Mouse (Mus musculus): ENCODE results near the gene Tmtc4.

Tmtc4 gene

GRCm38 (mm10) chr14:122974854-122975570 is 8.8 kb downstream of the Tmtc4 start:
- DNase-seq (ENCODE audit: low spot score in 2 of 2), result no peak

- no peak for DNase-seq (ENCODE audit: low spot score in 2 of 2)
Observed at GRCm38 (mm10) chr14:122973091-122973490, 10.7 kb downstream of the Tmtc4 start.

GRCm38 (mm10) chr14:122968049-122968448 is 15.8 kb downstream of the Tmtc4 start:
- DNase-seq (ENCODE audit: low spot score in 2 of 2), result no peak

GRCm38 (mm10) chr14:122957941-122958340 is 25.9 kb downstream of the Tmtc4 start:
- no peak for DNase-seq (ENCODE audit: low spot score in 2 of 2)

- DNase-seq (ENCODE audit: low spot score in 2 of 2), result peak in 1 of 2 experiments; percentile 23
Observed at GRCm38 (mm10) chr14:122953331-122953730, 30.5 kb downstream of the Tmtc4 start.

- DNase-seq (ENCODE audit: low spot score in 2 of 2), result no peak
Observed at GRCm38 (mm10) chr14:122952556-122952955, 31.3 kb downstream of the Tmtc4 start.

- DNase-seq (ENCODE audit: low spot score in 2 of 2), result no peak
Observed at GRCm38 (mm10) chr14:122951676-122952445, 32.0 kb downstream of the Tmtc4 start.

- no peak for DNase-seq (ENCODE audit: low spot score in 2 of 2)
Observed at GRCm38 (mm10) chr14:122950915-122951314, 32.9 kb downstream of the Tmtc4 start.

- no peak for DNase-seq (ENCODE audit: low spot score in 2 of 2)
Observed at GRCm38 (mm10) chr14:122943475-122943853, 40.4 kb downstream of the Tmtc4 start.

- no peak for DNase-seq (ENCODE audit: low spot score in 2 of 2)
Observed at GRCm38 (mm10) chr14:122942757-122943474, 40.9 kb downstream of the Tmtc4 start.

GRCm38 (mm10) chr14:122936460-122936859 is 47.4 kb downstream of the Tmtc4 start:
- no peak for DNase-seq (ENCODE audit: low spot score in 2 of 2)

GRCm38 (mm10) chr14:122920011-122920410 is 63.8 kb downstream of the Tmtc4 start:
- no peak for DNase-seq (ENCODE audit: low spot score in 2 of 2)

- DNase-seq (ENCODE audit: low spot score in 2 of 2), result no peak
Observed at GRCm38 (mm10) chr14:122917676-122918075, 66.2 kb downstream of the Tmtc4 start.

- no peak for DNase-seq (ENCODE audit: low spot score in 2 of 2)
Observed at GRCm38 (mm10) chr14:122913657-122914056, 70.2 kb downstream of the Tmtc4 start, which contains the start of gene Ggact. Gene Ggact (minus strand): TSS chr14:122913757.

GRCm38 (mm10) chr14:122912812-122913498 is 70.9 kb downstream of the Tmtc4 start:
- peak; percentile 35 to 44 for DNase-seq (ENCODE audit: low spot score in 2 of 2)

GRCm38 (mm10) chr14:122912137-122912536 is 71.7 kb downstream of the Tmtc4 start:
- DNase-seq (ENCODE audit: low spot score in 2 of 2), result no peak

GRCm38 (mm10) chr14:122911265-122911664 is 72.6 kb downstream of the Tmtc4 start:
- no peak for DNase-seq (ENCODE audit: low spot score in 2 of 2)

GRCm38 (mm10) chr14:122909368-122910091 is 74.3 kb downstream of the Tmtc4 start:
- no peak for DNase-seq (ENCODE audit: low spot score in 2 of 2)

GRCm38 (mm10) chr14:122908075-122908474 is 75.8 kb downstream of the Tmtc4 start:
- DNase-seq (ENCODE audit: low spot score in 2 of 2), result no peak

- no peak for DNase-seq (ENCODE audit: low spot score in 2 of 2)
Observed at GRCm38 (mm10) chr14:122905007-122905406, 78.8 kb downstream of the Tmtc4 start.

- DNase-seq (ENCODE audit: low spot score in 2 of 2), result no peak
Observed at GRCm38 (mm10) chr14:122903923-122904351, 79.9 kb downstream of the Tmtc4 start.

All from heart, adult 9 months (tissue).